Comparison of ENCODE assay signal across 8 mouse cellular contexts in genomic region chr10:88200541-88200940, GRCm38 (mm10). TPM values are rescaled to one million over a fixed set of nuclear protein-coding genes. Genes with fewer than 3 reads are reported as not detected.
DNase-seq lines count a peak whose midpoint lies in the region; ATAC-seq lines count a peak whose summit lies in the region.

No protein-coding gene starts in this region.

- 11% methylated on average over 4 of the region's 4 CpGs for WGBS in lung, embryonic 15.5 days
- 19% methylated on average over 4 of the region's 4 CpGs for WGBS in forebrain, embryonic 12.5 days
- 6% methylated on average over 4 of the region's 4 CpGs for WGBS in intestine, embryonic 16.5 days

- peak overlapping the region; percentile 10; the same call in 1 of the 2 replicates for H3K9ac ChIP-seq in lung, embryonic 15.5 days
- peak overlapping the region; percentile 75; the same call in 1 of the 2 replicates for H3K9ac ChIP-seq in forebrain, embryonic 12.5 days
- H3K9ac ChIP-seq in intestine, embryonic 16.5 days (ENCODE audit: low read depth, low read length): no peak overlapping the region

- H3K4me1 ChIP-seq in lung, embryonic 15.5 days: peaks cover 4% of the 10 kb centered on the region; the same call in 1 of the 2 replicates
- peaks cover 5% of the 10 kb centered on the region; the same call in 1 of the 2 replicates for H3K4me1 ChIP-seq in forebrain, embryonic 12.5 days
- H3K4me1 ChIP-seq in intestine, embryonic 16.5 days (ENCODE audit: control insufficient read depth, insufficient read depth, low read length): peaks cover 4% of the 10 kb centered on the region; the same call in 1 of the 2 replicates

- peak; percentile 66; the same call in 1 of the 2 replicates for ATAC-seq in lung, embryonic 15.5 days (ENCODE audit: borderline replicate concordance, extremely low read depth, low FRiP score, low TSS enrichment)
- peak; percentile 77 for ATAC-seq in forebrain, embryonic 12.5 days (ENCODE audit: low FRiP score)
- ATAC-seq in intestine, embryonic 16.5 days: peak; percentile 71

- H3K4me3 ChIP-seq in lung, embryonic 15.5 days: peak overlapping the region; percentile 62
- peak overlapping the region; percentile 63 for H3K4me3 ChIP-seq in forebrain, embryonic 12.5 days (replicated peaks)
- H3K4me3 ChIP-seq in intestine, embryonic 16.5 days (ENCODE audit: low read length): peak overlapping the region; percentile 76

- no peak for DNase-seq in lung, postnatal 36 days
- DNase-seq in naive thymus-derived CD4-positive, alpha-beta T cell, adult 2 months (ENCODE audit: low read depth): peak; percentile 25
- no peak for DNase-seq in left cerebral cortex, postnatal 10 days (ENCODE audit: extremely low spot score in 1 of 2, low spot score in 2 of 2)
- DNase-seq in thymus, postnatal 25 days: no peak
- no peak for DNase-seq in left cerebral cortex, postnatal 14 days (ENCODE audit: low spot score in 2 of 2)

- no peak overlapping the region for H3K27ac ChIP-seq in lung, embryonic 15.5 days
- no peak overlapping the region for H3K27ac ChIP-seq in forebrain, embryonic 12.5 days
- no peak overlapping the region for H3K27ac ChIP-seq in intestine, embryonic 16.5 days (ENCODE audit: low read length)

- intact Hi-C loops in left cerebral cortex, postnatal 10 days (cut with DNase I): no loop called here
- intact Hi-C loops in left cerebral cortex, postnatal 14 days (cut with DNase I): no loop called here

- H3K4me2 ChIP-seq in lung, embryonic 15.5 days: peak overlapping the region; percentile 78
- peak overlapping the region; percentile 70 for H3K4me2 ChIP-seq in forebrain, embryonic 12.5 days
- peak overlapping the region; percentile 75 for H3K4me2 ChIP-seq in intestine, embryonic 16.5 days (ENCODE audit: low read depth, low read length)

- no peaks in the 10 kb centered on the region for H3K9me3 ChIP-seq in lung, embryonic 15.5 days
- no peaks in the 10 kb centered on the region for H3K9me3 ChIP-seq in forebrain, embryonic 12.5 days
- H3K9me3 ChIP-seq in intestine, embryonic 16.5 days (ENCODE audit: control insufficient read depth, low read length): no peaks in the 10 kb centered on the region

- no peaks in the 10 kb centered on the region for H3K27me3 ChIP-seq in lung, embryonic 15.5 days
- H3K27me3 ChIP-seq in forebrain, embryonic 12.5 days: no peaks in the 10 kb centered on the region
- no peaks in the 10 kb centered on the region for H3K27me3 ChIP-seq in intestine, embryonic 16.5 days (replicated peaks; ENCODE audit: control insufficient read depth, insufficient read depth, low read length)

- no peaks in the 10 kb centered on the region for H3K36me3 ChIP-seq in lung, embryonic 15.5 days
- H3K36me3 ChIP-seq in forebrain, embryonic 12.5 days (replicated peaks): no peaks in the 10 kb centered on the region
- no peaks in the 10 kb centered on the region for H3K36me3 ChIP-seq in intestine, embryonic 16.5 days (ENCODE audit: control insufficient read depth, insufficient read depth, low read length)

RNA-seq across cellular contexts. Expression of gene Washc3, which starts 0.4 kb away (rescaled TPM):
- 60.9 and 62.0 TPM in 2 replicates for polyA plus RNA-seq in lung, embryonic 15.5 days (2015; fragmentation: Nextera tagmentation; extraction: Ambion mirVana)
- 42.5 and 47.4 TPM in 2 replicates for polyA plus RNA-seq in forebrain, embryonic 12.5 days (2016; fragmentation: Nextera tagmentation; extraction: Ambion mirVana)
- polyA plus RNA-seq in intestine, embryonic 16.5 days (2015; fragmentation: Nextera tagmentation; extraction: Ambion mirVana): 65.8 and 69.2 TPM in 2 replicates
- 10 to 100 TPM; 22.0 to 24.6 TPM for total RNA-seq in left cerebral cortex, postnatal 10 days (2021)
- 10 to 100 TPM; 22.7 to 25.6 TPM for total RNA-seq in left cerebral cortex, postnatal 14 days (2021)

RNA-seq across cellular contexts. Expression of gene Nup37, which starts 53.7 kb away (rescaled TPM):
- 84.1 and 90.0 TPM in 2 replicates for polyA plus RNA-seq in lung, embryonic 15.5 days (2015; fragmentation: Nextera tagmentation; extraction: Ambion mirVana)
- polyA plus RNA-seq in forebrain, embryonic 12.5 days (2016; fragmentation: Nextera tagmentation; extraction: Ambion mirVana): 81.4 and 86.9 TPM in 2 replicates
- polyA plus RNA-seq in intestine, embryonic 16.5 days (2015; fragmentation: Nextera tagmentation; extraction: Ambion mirVana): 59.1 and 66.3 TPM in 2 replicates
- 1 to 10 TPM; 7.3 to 7.4 TPM for total RNA-seq in left cerebral cortex, postnatal 10 days (2021)
- total RNA-seq in left cerebral cortex, postnatal 14 days (2021): 1 to 10 TPM; 5.7 to 7.4 TPM

RNA-seq across cellular contexts. Expression of gene Parpbp, which starts 53.8 kb away (rescaled TPM):
- 16.6 and 18.1 TPM in 2 replicates for polyA plus RNA-seq in lung, embryonic 15.5 days (2015; fragmentation: Nextera tagmentation; extraction: Ambion mirVana)
- polyA plus RNA-seq in forebrain, embryonic 12.5 days (2016; fragmentation: Nextera tagmentation; extraction: Ambion mirVana): 13.2 and 14.9 TPM in 2 replicates
- 7.8 and 10.2 TPM in 2 replicates for polyA plus RNA-seq in intestine, embryonic 16.5 days (2015; fragmentation: Nextera tagmentation; extraction: Ambion mirVana)
- total RNA-seq in left cerebral cortex, postnatal 10 days (2021): 1 to 10 TPM; 2.8 to 2.9 TPM
- under 1 TPM; 0.77 to 0.80 TPM for total RNA-seq in left cerebral cortex, postnatal 14 days (2021)
